Mouse (Mus musculus): Measurements from ENCODE around the gene Arl3. TPM values are rescaled to one million over a fixed set of nuclear protein-coding genes. Genes with fewer than 3 reads are reported as not detected.

Arl3 gene
- polyA plus RNA-seq, 1 experiment, result 81.9 TPM

GRCm38 (mm10) chr19:46529601-46530448 is 43.2 kb downstream of the Arl3 start:
- TF ChIP-seq TCF3 (IDR thresholded peaks at IDR 0.05; ENCODE audit: insufficient read length, low read depth) (no peak), MYOG (IDR thresholded peaks at IDR 0.05; ENCODE audit: control insufficient read depth in 1 of 3, insufficient read depth in 1 of 3, insufficient read length in 2 of 3, low read depth in 2 of 3) (no peak), POLR2AphosphoS2 (IDR thresholded peaks at IDR 0.05; ENCODE audit: insufficient read length, low read depth) (no peak), E2F4 (IDR thresholded peaks at IDR 0.05; ENCODE audit: insufficient read depth) (no peak), USF1 (IDR thresholded peaks at IDR 0.05; ENCODE audit: low read depth) (no peak), CEBPB (IDR thresholded peaks at IDR 0.05; ENCODE audit: insufficient read depth, poor library complexity, severe bottlenecking) (no peak), POLR2A (IDR thresholded peaks at IDR 0.05; ENCODE audit: insufficient read length, low read depth) (no peak), SRF (IDR thresholded peaks at IDR 0.05; ENCODE audit: control insufficient read depth, insufficient read length, low read depth) (no peak), MYOD1 (IDR thresholded peaks at IDR 0.05; ENCODE audit: control insufficient read depth in 1 of 3, insufficient read length in 2 of 3, low read depth in 2 of 3) (no peak)
- no peak overlapping the region for H3ac ChIP-seq (ENCODE audit: control insufficient read depth, insufficient read length)
- H3K36me3 ChIP-seq (ENCODE audit: control insufficient read depth, insufficient read depth), result no peaks in the 10 kb centered on the region
- peak overlapping the region; percentile 86 for H3K4me2 ChIP-seq (ENCODE audit: low read depth)
- H3K79me2 ChIP-seq (ENCODE audit: control insufficient read depth, insufficient read depth), result no peaks in the 10 kb centered on the region
- no peaks in the 10 kb centered on the region for H3K27me3 ChIP-seq (ENCODE audit: control insufficient read depth, insufficient read depth, insufficient read length)
- H3K4me3 ChIP-seq, result peak overlapping the region; percentile 25

GRCm38 (mm10) chr19:46528529-46529213 is 44.3 kb downstream of the Arl3 start:
- Histone ChIP-seq H3K4me3 (peak overlapping the region; percentile 25), H3K27me3 (ENCODE audit: control insufficient read depth, insufficient read depth, insufficient read length) (no peaks in the 10 kb centered on the region), H3K4me2 (ENCODE audit: low read depth) (peak overlapping the region; percentile 86), H3K79me2 (ENCODE audit: control insufficient read depth, insufficient read depth) (no peaks in the 10 kb centered on the region), H3ac (ENCODE audit: control insufficient read depth, insufficient read length) (no peak overlapping the region), H3K36me3 (ENCODE audit: control insufficient read depth, insufficient read depth) (no peaks in the 10 kb centered on the region)
- TF ChIP-seq POLR2A (IDR thresholded peaks at IDR 0.05; ENCODE audit: insufficient read length, low read depth) (peak; percentile 48), REST (IDR thresholded peaks at IDR 0.05; ENCODE audit: insufficient read depth, insufficient read length) (no peak), MYOG (IDR thresholded peaks at IDR 0.05; ENCODE audit: control insufficient read depth in 1 of 3, insufficient read depth in 1 of 3, insufficient read length in 2 of 3, low read depth in 2 of 3) (peak in 1 of 3 experiments; percentile 8), POLR2AphosphoS2 (IDR thresholded peaks at IDR 0.05; ENCODE audit: insufficient read length, low read depth) (peak; percentile 52)

GRCm38 (mm10) chr19:46527632-46528528 is 45.1 kb downstream of the Arl3 start:
- Histone ChIP-seq H3K79me2 (ENCODE audit: control insufficient read depth, insufficient read depth) (no peaks in the 10 kb centered on the region), H3K27me3 (ENCODE audit: control insufficient read depth, insufficient read depth, insufficient read length) (no peaks in the 10 kb centered on the region), H3K36me3 (ENCODE audit: control insufficient read depth, insufficient read depth) (no peaks in the 10 kb centered on the region), H3K4me2 (ENCODE audit: low read depth) (peak overlapping the region; percentile 86), H3K4me3 (peak overlapping the region; percentile 25), H3ac (ENCODE audit: control insufficient read depth, insufficient read length) (no peak overlapping the region)
- TF ChIP-seq TCF12 (IDR thresholded peaks at IDR 0.05; ENCODE audit: insufficient read depth, poor library complexity, severe bottlenecking) (no peak), REST (IDR thresholded peaks at IDR 0.05; ENCODE audit: insufficient read depth, insufficient read length) (no peak), MYOD1 (IDR thresholded peaks at IDR 0.05; ENCODE audit: control insufficient read depth in 1 of 3, insufficient read length in 2 of 3, low read depth in 2 of 3) (peak in 2 of 3 experiments; percentile 52 to 57), MYOG (IDR thresholded peaks at IDR 0.05; ENCODE audit: control insufficient read depth in 1 of 3, insufficient read depth in 1 of 3, insufficient read length in 2 of 3, low read depth in 2 of 3) (peak in 2 of 3 experiments; percentile 68 to 74), POLR2A (IDR thresholded peaks at IDR 0.05; ENCODE audit: insufficient read length, low read depth) (no peak), USF1 (IDR thresholded peaks at IDR 0.05; ENCODE audit: low read depth) (no peak), E2F4 (IDR thresholded peaks at IDR 0.05; ENCODE audit: insufficient read depth) (no peak), POLR2AphosphoS2 (IDR thresholded peaks at IDR 0.05; ENCODE audit: insufficient read length, low read depth) (no peak), MAX (IDR thresholded peaks at IDR 0.05; ENCODE audit: low read depth) (no peak), TCF3 (IDR thresholded peaks at IDR 0.05; ENCODE audit: insufficient read length, low read depth) (no peak), SRF (IDR thresholded peaks at IDR 0.05; ENCODE audit: control insufficient read depth, insufficient read length, low read depth) (no peak), CEBPB (IDR thresholded peaks at IDR 0.05; ENCODE audit: insufficient read depth, poor library complexity, severe bottlenecking) (no peak)

- H3K27me3 ChIP-seq (ENCODE audit: control insufficient read depth, insufficient read depth, insufficient read length), result no peaks in the 10 kb centered on the region
- H3K4me3 ChIP-seq, result no peak overlapping the region
- H3K36me3 ChIP-seq (ENCODE audit: control insufficient read depth, insufficient read depth), result no peaks in the 10 kb centered on the region
- no peak for TF ChIP-seq SRF (IDR thresholded peaks at IDR 0.05; ENCODE audit: control insufficient read depth, insufficient read length, low read depth)
- TF ChIP-seq TCF12 (IDR thresholded peaks at IDR 0.05; ENCODE audit: insufficient read depth, poor library complexity, severe bottlenecking), result no peak
- no peak for TF ChIP-seq CEBPB (IDR thresholded peaks at IDR 0.05; ENCODE audit: insufficient read depth, poor library complexity, severe bottlenecking)
- no peak for TF ChIP-seq TCF3 (IDR thresholded peaks at IDR 0.05; ENCODE audit: insufficient read length, low read depth)
- TF ChIP-seq USF1 (IDR thresholded peaks at IDR 0.05; ENCODE audit: low read depth), result no peak
- TF ChIP-seq MAX (IDR thresholded peaks at IDR 0.05; ENCODE audit: low read depth), result no peak
- TF ChIP-seq REST (IDR thresholded peaks at IDR 0.05; ENCODE audit: insufficient read depth, insufficient read length), result no peak
- no peak for TF ChIP-seq POLR2AphosphoS2 (IDR thresholded peaks at IDR 0.05; ENCODE audit: insufficient read length, low read depth)
- TF ChIP-seq E2F4 (IDR thresholded peaks at IDR 0.05; ENCODE audit: insufficient read depth), result no peak
- no peak for TF ChIP-seq MYOD1 (IDR thresholded peaks at IDR 0.05; ENCODE audit: control insufficient read depth in 1 of 3, insufficient read length in 2 of 3, low read depth in 2 of 3)
- no peak for TF ChIP-seq MYOG (IDR thresholded peaks at IDR 0.05; ENCODE audit: control insufficient read depth in 1 of 3, insufficient read depth in 1 of 3, insufficient read length in 2 of 3, low read depth in 2 of 3)
- TF ChIP-seq POLR2A (IDR thresholded peaks at IDR 0.05; ENCODE audit: insufficient read length, low read depth), result no peak
- no peaks in the 10 kb centered on the region for H3K79me2 ChIP-seq (ENCODE audit: control insufficient read depth, insufficient read depth)
- H3ac ChIP-seq (ENCODE audit: control insufficient read depth, insufficient read length), result no peak overlapping the region
- no peak overlapping the region for H3K4me2 ChIP-seq (ENCODE audit: low read depth)
Measured at GRCm38 (mm10) chr19:46525691-46526631, 47.0 kb downstream of the Arl3 start.

All from myocyte (in vitro differentiated cells).